Mouse (Mus musculus) heart, postnatal 0 days (tissue): ENCODE measurements around the gene Bbs9. TPM values are rescaled to one million over a fixed set of nuclear protein-coding genes. Genes with fewer than 3 reads are reported as not detected.

Experiments used
- ATAC-seq: fragments of 200-750 bp; cut with Nextera tagmentation; 2 replicates; pipeline ENCODE4 v1.8.0; 2017; ENCODE audit warnings: low read depth, moderate number of reproducible peaks, moderate library complexity; ENCODE audit not compliant: insufficient read depth
- DNase-seq: peaks from one replicate; pipeline ENCODE4 v3.0.0-alpha.2; 2016; ENCODE audit warnings: low spot score
- H3K27ac ChIP-seq: fragments of 300-500 bp; sonication (generic); 2 replicates; pipeline ENCODE4 v1.5.1; 2014; ENCODE audit warnings: low read depth, mild to moderate bottlenecking
- H3K27me3 ChIP-seq: fragments of 300-500 bp; sonication (generic); 2 replicates; pipeline ENCODE4 v1.6.1; 2014; ENCODE audit warnings: low read length, mixed read lengths; ENCODE audit not compliant: control insufficient read depth, insufficient read depth
- H3K36me3 ChIP-seq: fragments of 300-500 bp; sonication (generic); replicated peaks from 2 replicates; pipeline ENCODE4 v1.6.1; 2014; ENCODE audit warnings: low read length, mixed read lengths; ENCODE audit not compliant: control insufficient read depth, insufficient read depth
- H3K4me1 ChIP-seq: fragments of 300-500 bp; sonication (generic); 2 replicates; pipeline ENCODE4 v1.6.1; 2014; ENCODE audit warnings: antibody characterized with exemption; ENCODE audit not compliant: control insufficient read depth, insufficient read depth
- H3K4me2 ChIP-seq: fragments of 300-500 bp; sonication (generic); 2 replicates; pipeline ENCODE4 v1.6.1; 2014; ENCODE audit warnings: low read depth, mild to moderate bottlenecking, low read length, moderate library complexity
- H3K4me3 ChIP-seq: fragments of 300-500 bp; sonication (generic); 2 replicates; pipeline ENCODE4 v1.5.1; 2014; ENCODE audit warnings: low read depth, low read length
- H3K9ac ChIP-seq: fragments of 300-500 bp; sonication (generic); replicated peaks from 2 replicates; pipeline ENCODE4 v1.6.1; 2014; ENCODE audit warnings: low read depth, low read length, mixed read lengths
- H3K9me3 ChIP-seq: fragments of 300-500 bp; sonication (generic); replicated peaks from 2 replicates; pipeline ENCODE4 v1.6.1; 2016; ENCODE audit warnings: low read length; ENCODE audit not compliant: control insufficient read depth
- CTCF ChIP-seq: IDR thresholded peaks from 2 replicates; pipeline ENCODE4 v1.5.1; 2016; ENCODE audit warnings: antibody characterized with exemption, control low read depth, low read depth
- EP300 ChIP-seq: IDR thresholded peaks from 2 replicates; pipeline ENCODE4 v1.6.1; 2016; ENCODE audit warnings: antibody characterized with exemption, low read depth
- WGBS: fragments of 180-500 bp; shearing (Covaris S2); extraction: QIAGEN DNeasy Blood & Tissue Kit; methylation state at CpG from one replicate; pipeline ENCODE4 v1.1.7; 2014; 5-methylcytosine and 5-hydroxymethylcytosine counted together
- polyA plus RNA-seq: library from polyadenylated mRNA; unstranded; fragments of >200 nt; fragmentation: Nextera tagmentation; extraction: Ambion mirVana; gene quantifications from 2 replicates; pipeline ENCODE4 v1.2.1, GENCODE M21; 2015
- total RNA-seq: library from RNA; depleted of rRNA; stranded (reverse); fragments of >200 nt; gene quantifications from 2 replicates; pipeline ENCODE4 v1.2.3, GENCODE M21; 2014; ENCODE audit warnings: low replicate concordance

Gene Bbs9
- total and polyA plus RNA-seq, 2 experiments from 2014 or later: 5.2 to 18.9 TPM

DNA sequence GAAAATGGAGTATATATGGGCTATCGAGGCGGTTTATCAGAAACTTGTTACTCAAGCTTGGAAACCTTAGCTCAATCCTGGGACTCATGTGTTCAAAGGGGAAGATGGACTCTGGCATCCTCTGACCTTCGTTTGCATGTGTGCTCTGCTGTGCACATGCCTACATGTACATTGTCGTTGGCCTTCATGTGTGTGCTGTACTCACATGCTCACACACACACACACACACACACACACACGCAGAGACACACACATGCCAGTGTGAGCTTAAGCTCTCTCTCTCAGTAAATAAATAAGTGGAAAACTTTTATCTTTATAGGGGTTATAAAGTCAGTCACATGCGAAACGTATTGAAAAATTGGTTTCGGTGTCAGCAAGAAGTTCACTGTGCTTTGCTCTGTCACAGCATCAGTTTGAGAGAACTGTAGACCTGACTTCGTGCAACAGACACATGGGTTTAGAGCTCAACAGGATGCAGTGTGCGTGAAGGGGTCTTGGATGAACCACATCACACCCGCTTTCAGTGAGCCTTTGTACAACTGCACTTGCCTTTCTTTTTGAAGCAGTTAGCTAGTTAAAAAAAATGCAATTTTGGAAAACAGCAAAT, 62.4 kb downstream of the Bbs9 start:
- no peaks in the 10 kb centered on the region for H3K27me3 ChIP-seq
- no peak overlapping the region for H3K4me3 ChIP-seq
- H3K4me1 ChIP-seq: no peaks in the 10 kb centered on the region
- H3K9me3 ChIP-seq: no peaks in the 10 kb centered on the region
- H3K9ac ChIP-seq: no peak overlapping the region
- no peak for ATAC-seq
- TF ChIP-seq CTCF: no peak
- TF ChIP-seq EP300: no peak
- DNase-seq: no peak
- H3K36me3 ChIP-seq: no peaks in the 10 kb centered on the region
- H3K4me2 ChIP-seq: no peak overlapping the region
- H3K27ac ChIP-seq: no peak overlapping the region
- 89% methylated on average over 11 of the region's 11 CpGs for WGBS

GRCm38 (mm10) chr9:22539546-22539945, 64.0 kb downstream of the Bbs9 start:
- H3K9me3 ChIP-seq: no peaks in the 10 kb centered on the region
- H3K36me3 ChIP-seq: no peaks in the 10 kb centered on the region
- ATAC-seq (no peak), DNase-seq (no peak)
- no peak overlapping the region for H3K4me2 ChIP-seq
- TF ChIP-seq CTCF: no peak
- TF ChIP-seq EP300: no peak
- WGBS: 73% methylated on average over 4 of the region's 4 CpGs
- no peak overlapping the region for H3K27ac ChIP-seq
- H3K4me1 ChIP-seq: no peaks in the 10 kb centered on the region
- no peaks in the 10 kb centered on the region for H3K27me3 ChIP-seq
- no peak overlapping the region for H3K9ac ChIP-seq
- no peak overlapping the region for H3K4me3 ChIP-seq

DNA sequence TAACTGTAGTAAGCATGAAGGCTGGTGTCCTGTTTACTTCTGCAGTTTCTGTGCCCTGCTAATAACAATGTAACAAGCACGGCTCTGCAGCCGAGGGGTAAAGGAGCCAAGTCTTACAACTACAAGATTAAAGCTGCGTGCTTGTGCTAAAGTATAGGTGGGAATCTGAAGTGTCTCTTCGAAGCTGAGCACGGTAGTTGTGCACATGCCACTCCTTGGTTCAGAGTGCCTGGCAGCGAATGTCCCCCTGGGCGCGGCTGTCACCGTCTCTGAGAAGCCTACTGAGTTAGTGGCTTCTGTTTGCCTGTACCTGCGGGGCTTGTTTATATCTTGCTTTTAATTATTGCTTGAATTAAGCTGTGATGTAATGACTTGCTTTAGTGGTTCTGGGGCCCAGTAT, 65.6 kb downstream of the Bbs9 start:
- H3K4me1 ChIP-seq: no peaks in the 10 kb centered on the region
- 80% methylated on average over 10 of the region's 10 CpGs for WGBS
- H3K27me3 ChIP-seq: no peaks in the 10 kb centered on the region
- no peak overlapping the region for H3K4me2 ChIP-seq
- no peaks in the 10 kb centered on the region for H3K9me3 ChIP-seq
- TF ChIP-seq EP300: no peak
- no peak for TF ChIP-seq CTCF
- H3K9ac ChIP-seq: no peak overlapping the region
- no peak for DNase-seq
- no peak overlapping the region for H3K4me3 ChIP-seq
- H3K36me3 ChIP-seq: no peaks in the 10 kb centered on the region
- H3K27ac ChIP-seq: no peak overlapping the region
- no peak for ATAC-seq

GRCm38 (mm10) chr9:22543467-22543866, 68.0 kb downstream of the Bbs9 start:
- no peak for TF ChIP-seq EP300
- no peak for TF ChIP-seq CTCF
- Histone ChIP-seq H3K4me3 (no peak overlapping the region), H3K9ac (no peak overlapping the region), H3K27ac (no peak overlapping the region), H3K4me2 (no peak overlapping the region), H3K36me3 (no peaks in the 10 kb centered on the region), H3K4me1 (no peaks in the 10 kb centered on the region), H3K27me3 (no peaks in the 10 kb centered on the region), H3K9me3 (no peaks in the 10 kb centered on the region)
- DNase-seq (no peak), ATAC-seq (no peak)
- WGBS: 85% methylated on average over 5 of the region's 5 CpGs

GRCm38 (mm10) chr9:22544349-22545341, 69.1 kb downstream of the Bbs9 start:
- 61% methylated on average over 9 of the region's 9 CpGs for WGBS
- Histone ChIP-seq H3K4me3 (no peak overlapping the region), H3K27me3 (no peaks in the 10 kb centered on the region), H3K27ac (no peak overlapping the region), H3K4me2 (no peak overlapping the region), H3K36me3 (no peaks in the 10 kb centered on the region), H3K9me3 (no peaks in the 10 kb centered on the region), H3K4me1 (no peaks in the 10 kb centered on the region), H3K9ac (no peak overlapping the region)
- no peak for ATAC-seq
- no peak for DNase-seq
- no peak for TF ChIP-seq CTCF
- no peak for TF ChIP-seq EP300
